Mouse (Mus musculus) MEL (cell line): ENCODE measurements around the gene Lap3.

Experiments used
- CTCF ChIP-seq, 3 experiments: IDR thresholded peaks in 2 of 3; conservative IDR thresholded peaks in 1 of 3; 2 replicates each; pipeline ENCODE4 v1.5.1; 2011 to 2012; ENCODE audit warnings: low read length in 3 of 3, low read depth in 2 of 3, mild to moderate bottlenecking in 2 of 3, improper control_type of control experiment in 1 of 3, inconsistent platforms in 1 of 3, mixed read lengths in 1 of 3, moderate library complexity in 1 of 3; ENCODE audit not compliant: control insufficient read depth in 1 of 3, insufficient read depth in 1 of 3, poor library complexity in 1 of 3, severe bottlenecking in 1 of 3
- EP300 ChIP-seq, 2 experiments: IDR thresholded peaks; 2 replicates each; pipeline ENCODE4 v1.6.1; 2011; ENCODE audit warnings: improper control_type of control experiment in 2 of 2, low read length in 2 of 2, low read depth in 1 of 2, mild to moderate bottlenecking in 1 of 2
- GATA1 ChIP-seq: IDR thresholded peaks from 2 replicates; pipeline ENCODE4 v1.6.1; 2011; ENCODE audit warnings: low read depth, low read length, improper control_type of control experiment
- MAX ChIP-seq: IDR thresholded peaks from 2 replicates; pipeline ENCODE4 v1.6.1; 2011; ENCODE audit warnings: low read length, improper control_type of control experiment
- MEF2A ChIP-seq: IDR thresholded peaks from 2 replicates; pipeline ENCODE4 v1.6.1; 2014; ENCODE audit warnings: low read depth, mild to moderate bottlenecking, inconsistent platforms, low read length, improper control_type of control experiment; ENCODE audit not compliant: poor library complexity, insufficient replicate concordance, severe bottlenecking; ENCODE audit errors: extremely low read depth
- MXI1 ChIP-seq: IDR thresholded peaks from 2 replicates; pipeline ENCODE4 v1.6.1; 2011; ENCODE audit warnings: mild to moderate bottlenecking, low read depth, low read length, improper control_type of control experiment
- POLR2A ChIP-seq, 2 experiments: IDR thresholded peaks; 2 replicates each; pipeline ENCODE4 v1.6.1; 2011 to 2012; ENCODE audit warnings: low read length in 2 of 2, mild to moderate bottlenecking in 2 of 2, control low read depth in 1 of 2, improper control_type of control experiment in 1 of 2, low read depth in 1 of 2, moderate library complexity in 1 of 2; ENCODE audit not compliant: control insufficient read depth in 1 of 2, insufficient read depth in 1 of 2, poor library complexity in 1 of 2
- RCOR1 ChIP-seq: IDR thresholded peaks from 2 replicates; pipeline ENCODE4 v1.6.1; 2012; ENCODE audit warnings: low read depth, mild to moderate bottlenecking, inconsistent platforms, low read length, improper control_type of control experiment
- USF1 ChIP-seq: IDR thresholded peaks from 2 replicates; pipeline ENCODE4 v1.6.1; 2014; ENCODE audit warnings: low read depth, mild to moderate bottlenecking, inconsistent platforms, low read length, improper control_type of control experiment, moderate library complexity
- USF2 ChIP-seq, 2 experiments: IDR thresholded peaks; 2 replicates each; pipeline ENCODE4 v1.6.1; 2011 to 2012; ENCODE audit warnings: improper control_type of control experiment in 2 of 2, low read length in 2 of 2, borderline replicate concordance in 1 of 2, inconsistent platforms in 1 of 2, low read depth in 1 of 2, mild to moderate bottlenecking in 1 of 2; ENCODE audit not compliant: insufficient read depth in 1 of 2

DNA sequence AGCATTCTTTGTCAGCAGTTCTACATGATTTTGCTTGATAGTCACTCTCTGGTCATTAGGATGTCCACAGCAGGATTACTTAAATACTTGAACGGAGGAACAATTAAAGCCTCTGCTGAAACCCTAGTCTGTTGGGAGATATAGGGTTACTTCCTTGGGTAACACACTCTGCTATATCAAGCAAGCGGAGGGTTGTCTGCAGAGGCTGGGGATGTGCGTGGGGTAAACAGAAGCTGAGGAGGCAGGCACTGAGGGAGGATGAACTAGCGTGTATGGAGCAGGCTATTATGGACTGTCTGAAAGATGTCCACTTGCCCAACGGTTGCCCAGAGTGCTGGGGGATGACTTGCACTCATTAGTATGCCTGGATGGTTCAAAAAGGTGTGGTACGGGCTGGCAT, 39.7 kb upstream of the Lap3 start, which contains the start of gene Clrn2:
- TF ChIP-seq USF1 (no peak), CTCF (IDR thresholded peaks at IDR 0.05 in 2 of 3, conservative IDR thresholded peaks at IDR 0.05 in 1 of 3; ENCODE audit: control insufficient read depth in 1 of 3, insufficient read depth in 1 of 3, low read depth in 2 of 3, low read length in 3 of 3, poor library complexity in 1 of 3, severe bottlenecking in 1 of 3) (no peak), MAX (no peak), MXI1 (no peak), USF2 (IDR thresholded peaks at IDR 0.05; ENCODE audit: borderline replicate concordance in 1 of 2, insufficient read depth in 1 of 2, low read depth in 1 of 2, low read length in 2 of 2) (no peak), MEF2A (no peak), GATA1 (no peak), POLR2A (IDR thresholded peaks at IDR 0.05; ENCODE audit: control insufficient read depth in 1 of 2, insufficient read depth in 1 of 2, low read depth in 1 of 2, low read length in 2 of 2, poor library complexity in 1 of 2) (no peak), RCOR1 (no peak), EP300 (IDR thresholded peaks at IDR 0.05; ENCODE audit: low read depth in 1 of 2, low read length in 2 of 2) (no peak)
